Mouse (Mus musculus) small intestine, adult 2 months (tissue): ENCODE data around the gene 6030468B19Rik. TPM values are rescaled to one million over a fixed set of nuclear protein-coding genes. Genes with fewer than 3 reads are reported as not detected.

ENCODE experiments used
- H3K27ac ChIP-seq: fragments of 200-500 bp; 2 replicates; pipeline ENCODE4 v1.5.1; 2012; ENCODE audit warnings: low read depth, low read length, control low read depth, inconsistent platforms; ENCODE audit not compliant: insufficient read depth
- H3K27me3 ChIP-seq: fragments of 200-500 bp; 2 replicates; pipeline ENCODE4 v1.6.1; 2012; ENCODE audit warnings: mild to moderate bottlenecking, moderate library complexity, low read length, inconsistent platforms; ENCODE audit not compliant: control insufficient read depth, insufficient read depth
- H3K36me3 ChIP-seq: fragments of 200-500 bp; 2 replicates; pipeline ENCODE4 v1.6.1; 2012; ENCODE audit warnings: mild to moderate bottlenecking, low read length, control low read depth, inconsistent platforms; ENCODE audit not compliant: control insufficient read depth, insufficient read depth
- H3K4me1 ChIP-seq: fragments of 200-500 bp; 2 replicates; pipeline ENCODE4 v1.6.1; 2012; ENCODE audit warnings: low read length, inconsistent platforms, mixed read lengths; ENCODE audit not compliant: control insufficient read depth, insufficient read depth, insufficient read length
- H3K4me3 ChIP-seq: fragments of 200-500 bp; 2 replicates; pipeline ENCODE4 v1.5.1; 2012; ENCODE audit warnings: low read depth, mild to moderate bottlenecking, control low read depth, inconsistent platforms, low read length, moderate library complexity
- CTCF ChIP-seq: fragments of 200-500 bp; IDR thresholded peaks from 2 replicates; pipeline ENCODE4 v1.5.1; 2012; ENCODE audit warnings: low read depth, mild to moderate bottlenecking, control low read depth, inconsistent platforms, low read length, moderate library complexity, mixed read lengths; ENCODE audit not compliant: insufficient replicate concordance, insufficient read length; ENCODE audit errors: extremely low read depth
- POLR2A ChIP-seq: fragments of 200-500 bp; IDR thresholded peaks from 2 replicates; pipeline ENCODE4 v1.6.1; 2012; ENCODE audit warnings: low read depth, mild to moderate bottlenecking, control low read depth, inconsistent platforms, low read length, moderate library complexity
- WGBS: fragments of 180-500 bp; shearing (Covaris S2); methylation state at CpG from one replicate; pipeline ENCODE4 v1.1.7; 2018; 5-methylcytosine and 5-hydroxymethylcytosine counted together
- polyA plus RNA-seq: library from polyadenylated mRNA; depleted of rRNA; stranded (reverse); fragments of >200 nt; gene quantifications from 2 replicates; pipeline ENCODE4 v1.2.3, GENCODE M21; 2012

6030468B19Rik gene
- polyA plus RNA-seq, 1 experiment, result 0.47 TPM

- H3K4me1 ChIP-seq, result no peaks in the 10 kb centered on the region
- WGBS, result 83% methylated on average over 13 of the region's 13 CpGs
- no peak overlapping the region for H3K27ac ChIP-seq
- no peaks in the 10 kb centered on the region for H3K27me3 ChIP-seq
- no peak overlapping the region for H3K4me3 ChIP-seq
- no peak for TF ChIP-seq POLR2A
- TF ChIP-seq CTCF, result no peak
- peaks cover 65% of the 10 kb centered on the region for H3K36me3 ChIP-seq
These were observed 35.7 kb upstream of the 6030468B19Rik start for GRCm38 (mm10) chr11:117761801-117762200.

- Histone ChIP-seq H3K36me3 (peaks cover 65% of the 10 kb centered on the region), H3K27me3 (no peaks in the 10 kb centered on the region), H3K27ac (no peak overlapping the region), H3K4me1 (no peaks in the 10 kb centered on the region), H3K4me3 (no peak overlapping the region)
- TF ChIP-seq CTCF, result no peak
- TF ChIP-seq POLR2A, result no peak
- WGBS, result 84% methylated on average over 12 of the region's 12 CpGs
These were observed 35.2 kb upstream of the 6030468B19Rik start for GRCm38 (mm10) chr11:117762246-117762645.

GRCm38 (mm10) chr11:117764319-117764718 is 33.1 kb upstream of the 6030468B19Rik start:
- Histone ChIP-seq H3K4me3 (no peak overlapping the region), H3K27ac (no peak overlapping the region), H3K27me3 (no peaks in the 10 kb centered on the region), H3K36me3 (peaks cover 53% of the 10 kb centered on the region), H3K4me1 (peaks cover 7% of the 10 kb centered on the region)
- no peak for TF ChIP-seq CTCF
- no peak for TF ChIP-seq POLR2A
- 91% methylated on average over 9 of the region's 9 CpGs for WGBS

GRCm38 (mm10) chr11:117765361-117765760 is 32.1 kb upstream of the 6030468B19Rik start:
- Histone ChIP-seq H3K36me3 (peaks cover 47% of the 10 kb centered on the region), H3K27me3 (no peaks in the 10 kb centered on the region), H3K4me3 (no peak overlapping the region), H3K27ac (no peak overlapping the region), H3K4me1 (peaks cover 11% of the 10 kb centered on the region)
- TF ChIP-seq POLR2A (no peak), CTCF (no peak)
- WGBS, result 89% methylated on average over 5 of the region's 5 CpGs

- Histone ChIP-seq H3K36me3 (peaks cover 45% of the 10 kb centered on the region), H3K4me1 (peaks cover 11% of the 10 kb centered on the region), H3K27ac (no peak overlapping the region), H3K4me3 (no peak overlapping the region), H3K27me3 (no peaks in the 10 kb centered on the region)
- 87% methylated on average over 3 of the region's 3 CpGs for WGBS
- TF ChIP-seq POLR2A (no peak), CTCF (no peak)
These were observed 31.2 kb upstream of the 6030468B19Rik start for GRCm38 (mm10) chr11:117766275-117766674.

GRCm38 (mm10) chr11:117768725-117769682 is 28.5 kb upstream of the 6030468B19Rik start:
- peak overlapping the region; percentile 85 for H3K27ac ChIP-seq
- 28% methylated on average over 20 of the region's 20 CpGs for WGBS
- TF ChIP-seq POLR2A, result no peak
- TF ChIP-seq CTCF, result no peak
- peaks cover 66% of the 10 kb centered on the region for H3K36me3 ChIP-seq
- H3K27me3 ChIP-seq, result no peaks in the 10 kb centered on the region
- peaks cover 11% of the 10 kb centered on the region for H3K4me1 ChIP-seq
- H3K4me3 ChIP-seq, result peak overlapping the region; percentile 9; the same call in 1 of the 2 replicates

- H3K4me3 ChIP-seq, result no peak overlapping the region
- TF ChIP-seq CTCF, result no peak
- H3K36me3 ChIP-seq, result peaks cover 66% of the 10 kb centered on the region
- no peaks in the 10 kb centered on the region for H3K27me3 ChIP-seq
- 89% methylated on average over 7 of the region's 7 CpGs for WGBS
- no peak overlapping the region for H3K27ac ChIP-seq
- H3K4me1 ChIP-seq, result peaks cover 11% of the 10 kb centered on the region
These were observed 27.8 kb upstream of the 6030468B19Rik start for GRCm38 (mm10) chr11:117769683-117770047.
